Mouse (Mus musculus) heart, adult 9 months (tissue): ENCODE measurements at regions not wholly inside any gene's neighbourhood (a gene's known extent, or its start where the extent isn't known, plus 50 kb on each side); places are given as distances from the start of the nearest gene placed in this dataset.
"Not testable (repeated sequence)": the region's sequence is repeated elsewhere in the genome, so short reads cannot be mapped to it uniquely, and the experiment has no call there.

Experiments
- DNase-seq, 2 experiments: peaks; one replicate each; pipeline ENCODE4 v3.0.0; 2022; ENCODE audit warnings: low spot score in 2 of 2

DNA sequence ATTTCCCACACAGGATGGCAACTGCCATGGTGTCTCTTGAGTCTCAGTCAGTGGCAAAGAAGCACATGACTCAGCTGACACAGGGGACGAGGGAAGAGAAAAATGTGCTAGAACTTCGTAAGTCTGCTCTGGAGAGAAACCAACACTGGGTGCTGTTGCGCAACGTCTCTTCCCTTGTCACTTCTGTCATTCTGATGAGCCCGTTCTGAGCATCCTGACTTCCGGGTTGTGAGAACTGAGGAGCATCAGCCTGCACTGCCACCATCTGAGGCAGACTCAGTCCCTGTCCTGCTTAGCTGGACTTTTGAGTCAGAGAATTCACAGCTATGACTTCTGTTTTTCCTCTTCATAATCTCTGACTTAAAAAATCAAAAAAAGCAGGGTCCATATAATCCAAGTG is 468.9 kb upstream of the Cdh5 start:
- DNase-seq, result no peak

- DNase-seq, result no peak
Observed at GRCm38 (mm10) chr8:103634951-103635350, 466.5 kb upstream of the Cdh5 start.

DNA sequence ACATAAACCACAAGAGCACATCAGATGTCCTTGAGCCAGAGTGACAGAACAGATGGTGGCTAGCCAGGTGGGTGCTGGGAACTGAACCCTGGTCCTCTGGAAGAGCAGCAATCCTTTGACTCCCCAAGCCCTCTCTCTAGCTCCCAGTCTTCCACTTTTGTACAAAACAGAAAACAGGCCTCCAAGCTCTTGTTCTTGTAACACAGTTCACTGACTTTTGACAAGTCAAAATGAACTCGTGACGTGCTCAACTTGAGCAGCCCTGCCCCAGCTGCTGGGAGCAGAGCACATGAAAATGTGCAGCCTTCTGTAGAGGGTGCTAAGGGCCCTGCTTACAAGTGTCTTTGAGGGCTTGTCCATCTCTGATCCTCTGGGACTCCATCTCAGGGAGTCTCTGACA is 457.8 kb upstream of the Cdh5 start:
- DNase-seq, result no peak

DNA sequence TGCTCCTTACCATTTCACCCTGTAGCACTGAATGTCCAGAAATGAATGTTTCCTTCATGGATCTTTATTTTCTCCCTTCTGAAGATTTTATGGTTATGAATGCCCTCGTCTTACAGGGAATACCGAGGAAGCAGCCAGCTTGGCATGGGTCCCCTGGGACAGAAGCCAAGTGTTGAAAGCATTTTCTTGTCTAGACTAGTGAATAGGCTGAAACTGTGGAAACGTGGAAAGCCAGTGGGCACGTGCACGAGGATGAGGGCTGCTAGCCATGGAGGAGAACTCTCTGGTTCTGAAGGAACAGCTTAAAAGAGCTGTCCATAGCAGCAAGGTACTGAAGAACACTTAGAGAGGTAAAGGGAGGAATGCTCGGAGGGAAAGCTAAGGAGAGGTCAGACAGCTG is 457.3 kb upstream of the Cdh5 start:
- no peak for DNase-seq

- no peak for DNase-seq
Observed at GRCm38 (mm10) chr8:103644845-103645244, 456.6 kb upstream of the Cdh5 start.

DNA sequence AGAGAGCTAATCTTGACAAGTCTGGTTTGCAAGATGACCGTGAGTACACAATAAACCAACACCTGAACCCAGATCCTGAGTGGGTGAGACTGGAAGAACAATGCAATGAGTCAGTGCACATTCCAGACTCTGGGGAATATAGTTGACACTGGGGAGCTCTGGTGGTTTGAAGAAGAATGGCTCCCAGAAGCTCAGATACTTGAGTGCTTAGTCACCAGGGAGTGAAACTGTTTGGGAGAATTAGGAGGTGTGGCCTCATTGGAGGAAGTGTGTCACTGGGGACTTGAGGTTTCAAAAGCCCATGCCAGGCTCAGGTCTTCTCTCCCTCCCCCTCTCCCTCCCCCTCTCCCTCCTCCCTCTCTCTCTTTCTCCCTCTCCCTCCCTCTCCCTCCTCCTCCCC is 436.6 kb upstream of the Cdh5 start:
- DNase-seq, result no peak

DNA sequence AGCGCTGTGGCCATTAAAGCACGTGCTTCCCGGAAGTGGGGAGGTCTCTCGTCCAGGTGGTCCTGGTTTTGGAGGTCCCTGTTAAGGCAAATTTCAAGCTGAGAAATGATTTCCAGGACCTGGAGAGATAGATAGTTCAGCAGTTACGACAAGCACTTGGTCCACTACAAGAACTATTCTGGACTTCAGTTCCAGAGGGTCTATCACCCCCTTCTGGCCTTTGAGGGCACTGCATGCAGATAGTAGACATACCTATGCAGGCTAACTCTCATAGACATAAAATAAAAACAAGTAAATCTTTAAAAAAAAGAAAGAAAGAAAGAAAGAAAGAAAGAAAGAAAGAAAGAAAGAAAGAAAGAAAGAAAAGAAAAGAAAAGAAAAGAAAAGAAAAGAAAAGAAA is 415.2 kb upstream of the Cdh5 start:
- not testable (repeated sequence) for DNase-seq

DNA sequence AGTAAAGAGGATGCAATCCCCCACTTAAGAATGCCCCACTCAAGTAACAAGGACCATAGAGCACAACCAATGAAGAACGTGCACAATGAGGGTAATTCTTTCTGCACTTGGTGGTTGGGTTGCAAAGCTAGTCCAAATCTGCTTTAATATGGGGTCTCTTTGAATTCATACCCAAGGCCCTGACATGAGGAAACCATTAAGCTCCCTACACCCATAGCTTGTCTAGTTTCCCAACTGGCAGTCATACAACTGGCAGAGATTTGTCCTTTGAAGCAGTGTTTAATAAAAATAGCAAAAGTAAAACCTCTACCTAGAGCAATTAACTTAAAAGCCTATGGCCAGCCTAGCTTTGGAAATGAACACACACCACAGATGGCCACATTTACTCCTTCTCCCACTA is 411.0 kb upstream of the Cdh5 start:
- no peak for DNase-seq

DNA sequence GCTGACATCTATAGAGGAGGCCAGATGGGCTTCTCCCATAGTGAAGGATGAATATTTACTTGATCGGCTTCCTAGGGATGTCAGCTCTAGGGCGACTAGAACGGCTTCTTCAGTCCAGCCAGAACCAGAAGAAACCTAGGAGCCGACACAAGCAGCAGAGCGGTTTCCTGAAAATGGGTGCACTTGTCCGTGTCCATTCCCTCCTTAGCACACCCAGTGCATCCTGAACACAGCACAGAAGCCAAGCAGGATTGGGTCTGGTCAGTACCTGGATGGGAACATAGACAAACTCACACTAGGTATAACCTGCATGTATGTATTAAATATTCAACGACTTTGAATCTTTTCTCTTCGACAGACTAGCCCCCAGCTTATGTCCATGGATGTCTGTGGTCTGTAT is 407.9 kb upstream of the Cdh5 start:
- DNase-seq, result no peak

GRCm38 (mm10) chr8:103694331-103694891 is 407.0 kb upstream of the Cdh5 start:
- no peak for DNase-seq

DNA sequence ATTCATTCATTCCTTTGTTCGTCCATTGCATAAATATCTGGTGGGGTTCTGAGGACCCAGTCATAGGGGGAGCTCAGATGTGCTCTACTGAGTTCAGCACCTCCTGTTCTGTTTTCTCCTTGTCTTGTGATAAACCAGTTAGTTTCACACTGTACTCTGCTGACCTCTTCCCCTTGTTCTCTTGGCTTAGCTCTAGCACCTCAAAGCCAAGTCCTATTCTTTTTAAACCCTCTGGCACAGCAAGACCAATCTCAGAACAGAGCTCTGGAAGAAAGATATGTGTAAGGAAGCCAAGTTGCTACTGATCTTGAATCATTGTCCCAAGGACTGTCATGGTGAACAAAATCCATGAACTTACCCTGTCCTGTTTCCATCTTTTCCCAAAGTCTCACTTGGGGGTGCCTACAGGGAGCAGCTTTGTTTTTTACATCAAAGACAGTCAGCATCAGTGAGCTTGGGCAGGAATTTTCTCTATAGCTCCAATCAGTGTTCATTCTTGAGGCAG is 402.4 kb upstream of the Cdh5 start:
- DNase-seq, result peak; percentile 21 to 54

GRCm38 (mm10) chr8:103702236-103702635 is 399.2 kb upstream of the Cdh5 start:
- DNase-seq, result no peak

DNA sequence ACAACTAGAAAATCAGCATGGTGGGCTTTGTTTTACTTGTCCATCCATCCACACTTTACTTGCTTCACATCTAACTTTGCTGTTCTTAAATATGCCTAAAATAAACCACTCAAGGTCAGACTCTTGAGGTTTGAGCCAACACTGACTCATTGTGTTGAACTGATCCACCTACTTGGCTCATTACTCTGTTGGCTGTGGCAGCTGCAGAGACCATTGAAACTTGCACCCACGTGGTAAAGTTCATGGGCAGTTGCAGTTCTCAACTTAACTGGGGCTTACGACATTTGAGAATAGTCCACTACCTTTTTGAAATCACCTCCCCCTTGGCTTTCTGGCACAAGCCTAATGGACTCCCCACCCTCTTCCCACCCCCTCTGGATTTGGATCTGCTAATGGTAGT is 395.3 kb upstream of the Cdh5 start:
- DNase-seq, result peak; percentile 39 to 48

DNA sequence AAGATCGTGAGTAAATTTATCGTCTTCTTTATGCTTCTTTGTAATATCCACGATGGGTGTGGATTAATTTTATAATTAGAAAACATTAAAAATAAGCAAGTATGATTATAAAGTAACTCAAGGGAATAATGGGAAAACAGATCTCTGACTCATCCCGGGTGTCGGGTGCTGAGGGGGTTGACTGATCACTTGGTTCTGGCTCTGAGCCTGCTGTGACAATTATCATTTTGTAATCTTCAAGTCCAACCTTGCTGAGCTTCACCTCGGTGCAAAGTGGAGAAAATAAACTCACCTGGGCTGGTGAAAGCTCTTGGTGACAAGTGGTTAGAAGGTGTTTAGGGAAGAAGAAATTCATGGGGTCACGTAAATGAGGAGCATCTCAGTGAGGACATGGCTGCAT is 390.6 kb upstream of the Cdh5 start:
- not testable (repeated sequence) for DNase-seq

- no peak for DNase-seq
Observed at GRCm38 (mm10) chr8:103717723-103718122, 383.7 kb upstream of the Cdh5 start.

DNA sequence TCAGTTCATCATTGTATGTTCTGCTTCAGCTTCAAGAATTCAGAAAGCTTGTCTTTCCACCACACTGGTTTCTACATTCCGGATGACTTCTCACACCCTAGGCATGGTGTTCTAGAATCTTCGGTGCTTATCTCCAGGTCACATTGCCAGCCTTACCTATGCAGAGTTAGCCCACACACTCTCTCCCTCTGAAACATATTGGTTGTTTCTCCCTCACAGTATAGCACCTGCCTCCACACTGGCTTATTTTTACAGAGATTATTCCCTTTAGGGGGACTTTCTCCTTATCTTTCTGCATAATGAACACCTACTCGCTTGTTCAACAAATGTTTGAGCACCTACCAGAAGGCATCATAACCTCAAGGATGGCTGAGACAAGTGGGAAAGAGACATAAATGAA is 368.0 kb upstream of the Cdh5 start:
- DNase-seq, result no peak

- peak; percentile 69 to 80 for DNase-seq
Observed at GRCm38 (mm10) chr8:103738330-103738729, 363.1 kb upstream of the Cdh5 start.

- DNase-seq, result no peak
Observed at GRCm38 (mm10) chr8:103741395-103741794, 360.0 kb upstream of the Cdh5 start.

- DNase-seq, result no peak
Observed at GRCm38 (mm10) chr8:103748734-103749133, 352.7 kb upstream of the Cdh5 start.

DNA sequence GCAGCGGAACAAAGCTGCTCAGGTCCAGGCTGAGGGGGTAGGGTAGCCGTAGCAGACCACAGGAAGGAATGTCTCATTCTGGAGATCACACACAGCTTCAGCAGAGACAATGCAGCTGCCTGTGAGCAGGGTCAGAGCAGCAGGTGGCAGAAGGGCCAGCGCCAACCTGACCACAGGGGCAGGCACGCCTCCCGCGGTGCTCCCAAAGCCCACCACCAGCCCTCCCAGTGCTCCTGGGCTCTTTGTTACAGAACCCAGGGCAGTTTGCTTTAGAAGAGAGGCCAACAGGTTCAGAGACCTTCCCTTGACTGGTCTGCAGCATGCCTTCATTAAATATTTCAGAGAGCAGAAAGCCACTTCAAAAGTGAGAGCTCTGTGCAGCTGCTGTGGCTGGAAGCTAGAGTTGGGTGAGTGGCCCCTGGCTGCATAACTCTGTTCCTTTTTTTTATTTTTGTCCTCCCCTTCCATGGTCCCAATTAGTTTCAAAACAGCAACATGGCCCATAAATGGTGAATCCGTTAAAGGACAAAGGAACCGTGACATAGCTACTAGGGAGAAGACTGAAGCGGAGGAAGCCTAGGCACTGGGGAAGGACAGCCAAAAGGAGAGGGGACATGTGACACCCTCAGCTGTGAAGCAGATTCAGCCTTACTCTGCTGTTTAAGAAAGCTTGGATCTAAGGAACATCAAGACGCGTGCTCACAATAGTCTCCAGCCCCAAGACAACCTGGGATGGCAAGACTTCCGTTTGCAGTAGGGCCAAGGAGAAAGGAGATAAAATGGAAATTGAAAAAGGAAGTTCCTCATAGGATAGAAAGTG is 350.9 kb upstream of the Cdh5 start:
- DNase-seq, result no peak

DNA sequence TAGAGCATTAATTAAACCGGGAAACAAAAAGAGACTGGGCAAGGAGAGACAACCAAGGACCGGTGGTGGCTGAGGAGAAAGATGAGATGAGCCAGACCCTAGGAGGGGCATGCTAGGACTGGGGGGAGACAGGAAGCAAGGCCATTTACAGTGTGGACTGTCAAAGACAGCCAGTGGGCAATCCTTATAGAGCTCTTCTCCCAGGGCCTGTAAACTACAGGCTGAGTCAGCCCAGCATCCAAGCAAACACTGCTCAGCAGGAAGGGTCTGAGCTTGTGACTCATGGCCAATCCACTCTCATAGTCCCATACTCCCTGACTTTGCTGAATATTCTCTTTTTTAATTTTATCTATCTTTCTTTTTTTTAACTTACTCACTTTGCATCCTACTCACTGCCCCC is 350.3 kb upstream of the Cdh5 start:
- DNase-seq, result no peak

GRCm38 (mm10) chr8:103763821-103764220 is 337.6 kb upstream of the Cdh5 start:
- no peak for DNase-seq

DNA sequence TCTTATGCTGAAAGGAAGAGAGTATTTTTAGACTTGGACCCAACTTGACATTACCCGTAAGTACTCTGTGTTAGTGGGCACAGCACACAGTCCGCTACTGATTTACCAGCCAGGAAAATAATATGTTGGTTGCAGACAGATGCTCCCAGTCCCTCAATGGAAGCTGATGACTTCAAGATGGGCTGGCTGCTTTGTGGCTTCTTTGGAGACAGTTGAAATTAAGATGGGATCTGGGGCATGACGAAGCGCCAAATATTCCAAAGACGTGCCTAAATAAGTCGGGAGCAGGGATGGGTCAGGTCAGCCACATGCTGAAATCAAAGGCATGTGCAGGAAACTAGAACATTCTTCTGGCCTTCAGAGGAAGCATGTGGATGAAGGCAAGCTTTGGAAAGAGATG is 321.8 kb upstream of the Cdh5 start:
- DNase-seq, result no peak
